Mouse (Mus musculus) limb, embryonic 14.5 days (tissue): Measurements from ENCODE around the gene 3110018I06Rik. TPM values are rescaled to one million over a fixed set of nuclear protein-coding genes. Genes with fewer than 3 reads are reported as not detected.

Experiments used
- ATAC-seq: fragments of 200-750 bp; cut with Nextera tagmentation; 2 replicates; pipeline ENCODE4 v1.8.0; 2017; ENCODE audit warnings: low read depth, moderate number of reproducible peaks, moderate TSS enrichment; ENCODE audit not compliant: low FRiP score
- DNase-seq: peaks from one replicate; pipeline ENCODE4 v3.0.0-alpha.2; 2015; ENCODE audit warnings: low spot score
- H3K27ac ChIP-seq: fragments of 300-500 bp; sonication (generic); replicated peaks from 2 replicates; pipeline ENCODE4 v1.5.1; 2014; ENCODE audit warnings: low read depth, mild to moderate bottlenecking, low read length, moderate library complexity, mixed read lengths
- H3K27me3 ChIP-seq: fragments of 300-500 bp; sonication (generic); 2 replicates; pipeline ENCODE4 v1.6.1; 2014; ENCODE audit warnings: low read length, mixed read lengths; ENCODE audit not compliant: control insufficient read depth, insufficient read depth
- H3K36me3 ChIP-seq: fragments of 300-500 bp; sonication (generic); 2 replicates; pipeline ENCODE4 v1.6.1; 2014; ENCODE audit warnings: mild to moderate bottlenecking, low read length, moderate library complexity, mixed read lengths; ENCODE audit not compliant: control insufficient read depth, insufficient read depth
- H3K4me1 ChIP-seq: fragments of 300-500 bp; sonication (generic); 2 replicates; pipeline ENCODE4 v1.6.1; 2014; ENCODE audit warnings: antibody characterized with exemption, low read length, mixed read lengths; ENCODE audit not compliant: control insufficient read depth, insufficient read depth
- H3K4me2 ChIP-seq: fragments of 300-500 bp; sonication (generic); replicated peaks from 2 replicates; pipeline ENCODE4 v1.6.1; 2014; ENCODE audit warnings: low read depth, mild to moderate bottlenecking, low read length, moderate library complexity; ENCODE audit not compliant: severe bottlenecking
- H3K4me3 ChIP-seq: fragments of 300-500 bp; sonication (generic); replicated peaks from 2 replicates; pipeline ENCODE4 v1.5.1; 2014; ENCODE audit warnings: low read length
- H3K9ac ChIP-seq: fragments of 300-500 bp; sonication (generic); 2 replicates; pipeline ENCODE4 v1.6.1; 2014; ENCODE audit warnings: mild to moderate bottlenecking, low read depth, low read length, moderate library complexity; ENCODE audit not compliant: severe bottlenecking
- H3K9me3 ChIP-seq: fragments of 300-500 bp; sonication (generic); 2 replicates; pipeline ENCODE4 v1.6.1; 2016; ENCODE audit warnings: low read length; ENCODE audit not compliant: control insufficient read depth
- POLR2A ChIP-seq: fragments of 200-500 bp; IDR thresholded peaks from 2 replicates; pipeline ENCODE4 v1.8.0; 2012; ENCODE audit warnings: inconsistent platforms, mild to moderate bottlenecking, moderate library complexity, borderline replicate concordance; ENCODE audit not compliant: insufficient read depth, insufficient read length; ENCODE audit errors: extremely low read depth
- WGBS: fragments of 180-500 bp; shearing (Covaris S2); extraction: QIAGEN DNeasy Blood & Tissue Kit; methylation state at CpG from one replicate; pipeline ENCODE4 v1.1.7; 2014; 5-methylcytosine and 5-hydroxymethylcytosine counted together
- polyA plus RNA-seq, 2 experiments: library from polyadenylated mRNA; depleted of rRNA in 1 of 2; stranded (reverse) in 1 of 2; unstranded in 1 of 2; fragments of >200 nt; fragmentation: Nextera tagmentation in 1 of 2; extraction: Ambion mirVana in 1 of 2; gene quantifications; 2 replicates each; pipeline versions ENCODE4 v1.2.1 to v1.2.3; 2012 to 2014

The 3110018I06Rik gene
- polyA plus RNA-seq (2012; rRNA removed): not detected in 2 replicates
- polyA plus RNA-seq (2014; fragmentation: Nextera tagmentation; extraction: Ambion mirVana): not detected in 2 replicates

DNA sequence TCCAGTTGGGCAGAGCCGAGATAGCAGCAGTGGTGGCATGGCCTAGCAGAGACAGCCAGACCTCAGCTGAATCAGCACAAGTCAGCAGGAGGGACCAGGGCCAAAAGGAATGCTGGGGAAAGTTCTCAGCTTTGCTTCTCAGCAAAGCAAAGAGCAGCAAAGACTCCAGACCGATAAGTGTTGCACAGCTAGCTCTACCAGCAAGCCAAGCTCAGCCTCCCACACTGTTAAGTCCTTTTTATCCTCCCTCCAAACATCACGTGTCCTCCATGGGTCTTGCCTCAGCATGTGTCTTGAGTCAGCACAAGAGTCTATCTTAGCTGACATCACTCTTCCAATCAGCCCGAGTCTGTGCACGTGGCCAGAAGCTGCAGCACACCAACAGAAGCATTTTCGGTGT is at the start of gene 3110018I06Rik:
3110018I06Rik (plus strand) TSS at position 262 of the 400 bp plus-strand sequence.
- ATAC-seq (no peak), DNase-seq (no peak)
- H3K4me2 ChIP-seq: no peak within 1 kb of the TSS
- no peak within 1 kb of the TSS for H3K27ac ChIP-seq
- no peaks in the 10 kb centered on the region for H3K27me3 ChIP-seq
- H3K4me3 ChIP-seq: no peak within 1 kb of the TSS
- H3K36me3 ChIP-seq: no peaks in the 10 kb centered on the region
- no peak for TF ChIP-seq POLR2A
- no peaks in the 10 kb centered on the region for H3K9me3 ChIP-seq
- H3K9ac ChIP-seq: no peak within 1 kb of the TSS
- whole genome bisulfite sequencing: 89% methylated on average over 6 of the region's 6 CpGs
- H3K4me1 ChIP-seq: no peaks in the 10 kb centered on the region

DNA sequence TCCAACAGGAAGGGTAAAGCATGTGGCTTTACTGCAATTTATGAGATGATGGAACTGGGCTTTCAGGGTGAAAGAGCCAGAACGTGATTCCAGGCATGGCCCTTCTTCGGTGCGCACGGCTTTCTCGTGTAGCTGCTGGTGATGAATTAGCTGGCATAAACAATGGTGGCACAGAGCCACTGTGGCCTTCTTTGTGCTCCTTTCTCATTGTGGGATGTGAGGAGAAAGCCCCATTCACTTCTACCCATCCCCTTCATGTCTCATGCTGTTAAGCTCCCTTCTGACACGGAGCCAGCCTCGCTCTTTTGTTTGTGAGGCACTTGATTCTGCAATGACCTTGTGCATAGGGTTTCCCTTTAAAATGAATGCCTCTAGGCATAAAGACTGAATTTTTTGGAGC is 43.8 kb upstream of the 3110018I06Rik start:
- 88% methylated on average over 7 of the region's 7 CpGs for WGBS
- Histone ChIP-seq H3K4me2 (no peak overlapping the region), H3K27ac (no peak overlapping the region), H3K36me3 (no peaks in the 10 kb centered on the region), H3K4me1 (no peaks in the 10 kb centered on the region), H3K9me3 (no peaks in the 10 kb centered on the region), H3K4me3 (no peak overlapping the region), H3K9ac (no peak overlapping the region), H3K27me3 (no peaks in the 10 kb centered on the region)
- no peak for ATAC-seq
- DNase-seq: no peak
- no peak for TF ChIP-seq POLR2A

DNA sequence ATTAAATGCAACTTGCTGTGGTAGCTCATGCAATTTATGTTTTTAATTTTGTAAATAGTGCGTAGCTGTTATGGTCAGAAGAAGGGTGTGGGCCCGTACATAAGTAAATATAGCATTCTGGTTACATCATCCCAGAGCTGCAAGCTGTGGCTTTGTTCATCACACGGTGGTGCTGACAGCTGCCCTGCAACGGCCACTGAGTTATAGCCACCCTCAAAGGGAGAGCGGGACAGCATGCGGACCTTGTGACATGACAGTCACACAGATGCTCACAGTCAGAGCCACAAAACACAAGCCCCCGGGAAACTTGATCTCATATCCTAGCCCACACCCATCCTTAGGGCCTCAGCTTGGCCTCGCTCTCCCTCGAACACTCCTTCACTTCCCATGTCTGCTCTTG is 30.6 kb upstream of the 3110018I06Rik start:
- H3K4me1 ChIP-seq: no peaks in the 10 kb centered on the region
- no peaks in the 10 kb centered on the region for H3K27me3 ChIP-seq
- no peaks in the 10 kb centered on the region for H3K9me3 ChIP-seq
- no peak for TF ChIP-seq POLR2A
- H3K4me2 ChIP-seq: no peak overlapping the region
- DNase-seq: peak; percentile 5
- WGBS: 61% methylated on average over 9 of the region's 9 CpGs
- H3K4me3 ChIP-seq: no peak overlapping the region
- 0 out of 2 replicates have a peak, but pooled peaks have one; percentile 62 for ATAC-seq
- no peak overlapping the region for H3K27ac ChIP-seq
- no peaks in the 10 kb centered on the region for H3K36me3 ChIP-seq
- no peak overlapping the region for H3K9ac ChIP-seq

DNA sequence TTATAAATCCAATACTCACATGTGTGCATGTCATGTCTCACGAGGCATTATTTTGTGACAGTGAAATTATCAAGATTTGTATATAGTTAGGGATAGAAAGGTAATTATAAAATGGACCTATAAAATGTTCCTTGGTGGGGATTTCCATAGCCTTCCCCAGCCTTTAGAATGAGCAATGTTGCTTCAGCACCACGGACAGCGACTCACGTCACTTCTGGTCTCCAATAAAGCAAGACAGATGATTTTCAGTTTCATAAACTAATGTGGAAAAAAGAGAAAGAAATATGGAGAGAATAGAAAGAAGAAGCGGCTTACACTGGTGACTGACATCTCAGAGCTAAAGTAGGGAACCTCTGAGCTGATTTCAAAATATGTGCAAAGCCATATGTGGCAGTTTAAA is 23.7 kb upstream of the 3110018I06Rik start:
- H3K9ac ChIP-seq: no peak overlapping the region
- no peak for TF ChIP-seq POLR2A
- no peaks in the 10 kb centered on the region for H3K4me1 ChIP-seq
- no peak overlapping the region for H3K4me2 ChIP-seq
- H3K27ac ChIP-seq: no peak overlapping the region
- peak; percentile 90 for DNase-seq
- ATAC-seq: no peak
- no peaks in the 10 kb centered on the region for H3K27me3 ChIP-seq
- no peaks in the 10 kb centered on the region for H3K9me3 ChIP-seq
- 13% methylated on average over 5 of the region's 5 CpGs for WGBS
- no peaks in the 10 kb centered on the region for H3K36me3 ChIP-seq
- H3K4me3 ChIP-seq: no peak overlapping the region

GRCm38 (mm10) chr12:107476441-107477291 is 11.8 kb upstream of the 3110018I06Rik start:
- no peak for TF ChIP-seq POLR2A
- whole genome bisulfite sequencing: 56% methylated on average over 12 of the region's 12 CpGs
- Histone ChIP-seq H3K4me3 (no peak overlapping the region), H3K36me3 (no peaks in the 10 kb centered on the region), H3K4me1 (no peaks in the 10 kb centered on the region), H3K27ac (no peak overlapping the region), H3K4me2 (no peak overlapping the region), H3K9me3 (no peaks in the 10 kb centered on the region), H3K27me3 (no peaks in the 10 kb centered on the region), H3K9ac (no peak overlapping the region)
- DNase-seq (no peak), ATAC-seq (no peak)

DNA sequence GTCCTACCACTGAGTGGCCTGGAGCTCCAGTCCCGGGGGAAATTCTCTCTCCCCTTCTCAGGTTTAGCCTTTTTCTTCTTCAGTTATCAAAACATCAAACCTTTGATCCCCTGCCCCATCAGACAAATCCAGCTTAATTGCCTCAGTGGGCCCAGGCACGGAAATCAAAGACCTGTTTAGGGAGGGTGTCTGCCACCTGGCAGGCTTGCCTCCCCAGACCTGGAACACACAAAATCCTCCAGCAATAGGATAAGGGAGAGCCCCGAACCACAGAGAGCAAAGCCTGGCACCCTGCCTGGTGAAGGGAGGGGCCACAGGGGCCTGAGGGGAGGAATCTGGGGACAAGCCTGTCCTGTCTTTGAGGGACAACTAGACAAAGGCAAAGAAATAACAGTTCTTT is 9.1 kb upstream of the 3110018I06Rik start:
- Histone ChIP-seq H3K36me3 (no peaks in the 10 kb centered on the region), H3K27ac (no peak overlapping the region), H3K9me3 (no peaks in the 10 kb centered on the region), H3K4me1 (no peaks in the 10 kb centered on the region), H3K27me3 (no peaks in the 10 kb centered on the region), H3K9ac (no peak overlapping the region), H3K4me3 (no peak overlapping the region), H3K4me2 (no peak overlapping the region)
- DNase-seq: no peak
- 7% methylated on average over 3 of the region's 3 CpGs for WGBS
- TF ChIP-seq POLR2A: no peak
- no peak for ATAC-seq
